Mouse (Mus musculus) stomach, embryonic 14.5 days (tissue): ENCODE results near the gene Armh1. TPM values are rescaled to one million over a fixed set of nuclear protein-coding genes. Genes with fewer than 3 reads are reported as not detected.

Experiments used
- ATAC-seq: fragments of 200-750 bp; cut with Nextera tagmentation; 2 replicates; pipeline ENCODE4 v1.8.0; 2017; ENCODE audit warnings: low read depth, moderate TSS enrichment; ENCODE audit not compliant: insufficient number of reproducible peaks, insufficient read depth, low FRiP score
- H3K27ac ChIP-seq: fragments of 300-500 bp; sonication (generic); 2 replicates; pipeline ENCODE4 v1.5.1; 2014; ENCODE audit warnings: mild to moderate bottlenecking, low read length, moderate library complexity, mixed read lengths
- H3K27me3 ChIP-seq: fragments of 300-500 bp; sonication (generic); 2 replicates; pipeline ENCODE4 v1.6.1; 2014; ENCODE audit warnings: low read length, control low read depth, mixed read lengths; ENCODE audit not compliant: control insufficient read depth, insufficient read depth
- H3K36me3 ChIP-seq: fragments of 300-500 bp; sonication (generic); 2 replicates; pipeline ENCODE4 v1.6.1; 2014; ENCODE audit warnings: mild to moderate bottlenecking, control low read depth, low read length, moderate library complexity, mixed read lengths; ENCODE audit not compliant: control insufficient read depth, insufficient read depth
- H3K4me1 ChIP-seq: fragments of 300-500 bp; sonication (generic); 2 replicates; pipeline ENCODE4 v1.6.1; 2014; ENCODE audit warnings: low read length, control low read depth, mixed read lengths; ENCODE audit not compliant: control insufficient read depth, insufficient read depth
- H3K4me2 ChIP-seq: fragments of 300-500 bp; sonication (generic); replicated peaks from 2 replicates; pipeline ENCODE4 v1.6.1; 2014; ENCODE audit warnings: low read depth, low read length, control low read depth
- H3K4me3 ChIP-seq: fragments of 300-500 bp; sonication (generic); 2 replicates; pipeline ENCODE4 v1.5.1; 2014; ENCODE audit warnings: low read depth, low read length, control low read depth
- H3K9ac ChIP-seq: fragments of 300-500 bp; sonication (generic); replicated peaks from 2 replicates; pipeline ENCODE4 v1.6.1; 2014; ENCODE audit warnings: low read depth, mild to moderate bottlenecking, control low read depth, low read length, moderate library complexity, mixed read lengths
- H3K9me3 ChIP-seq: fragments of 300-500 bp; sonication (generic); 2 replicates; pipeline ENCODE4 v1.6.1; 2016; ENCODE audit warnings: low read depth, low read length, control low read depth; ENCODE audit not compliant: control insufficient read depth
- WGBS: fragments of 180-500 bp; shearing (Covaris S2); extraction: QIAGEN DNeasy Blood & Tissue Kit; methylation state at CpG from one replicate; pipeline ENCODE4 v1.1.7; 2014; 5-methylcytosine and 5-hydroxymethylcytosine counted together
- polyA plus RNA-seq: library from polyadenylated mRNA; unstranded; fragments of >200 nt; fragmentation: Nextera tagmentation; extraction: Ambion mirVana; gene quantifications from 2 replicates; pipeline ENCODE4 v1.2.1, GENCODE M21; 2014

Armh1 gene
- polyA plus RNA-seq, 1 experiment from 2014 or later = 0.30 TPM

GRCm38 (mm10) chr4:117223001-117223400, 28.9 kb downstream of the Armh1 start:
- ATAC-seq = no peak
- Histone ChIP-seq H3K27me3 (no peaks in the 10 kb centered on the region), H3K4me1 (no peaks in the 10 kb centered on the region), H3K9ac (no peak overlapping the region), H3K36me3 (no peaks in the 10 kb centered on the region), H3K27ac (no peak overlapping the region), H3K4me2 (no peak overlapping the region), H3K9me3 (no peaks in the 10 kb centered on the region), H3K4me3 (no peak overlapping the region)
- 31% methylated on average over 5 of the region's 5 CpGs for WGBS

GRCm38 (mm10) chr4:117221836-117222235, 30.1 kb downstream of the Armh1 start:
- no peak overlapping the region for H3K4me3 ChIP-seq
- H3K4me2 ChIP-seq = no peak overlapping the region
- H3K27me3 ChIP-seq = no peaks in the 10 kb centered on the region
- WGBS = 87% methylated on average over 9 of the region's 9 CpGs
- no peaks in the 10 kb centered on the region for H3K9me3 ChIP-seq
- H3K9ac ChIP-seq = no peak overlapping the region
- no peaks in the 10 kb centered on the region for H3K4me1 ChIP-seq
- H3K36me3 ChIP-seq = no peaks in the 10 kb centered on the region
- no peak overlapping the region for H3K27ac ChIP-seq
- no peak for ATAC-seq

DNA sequence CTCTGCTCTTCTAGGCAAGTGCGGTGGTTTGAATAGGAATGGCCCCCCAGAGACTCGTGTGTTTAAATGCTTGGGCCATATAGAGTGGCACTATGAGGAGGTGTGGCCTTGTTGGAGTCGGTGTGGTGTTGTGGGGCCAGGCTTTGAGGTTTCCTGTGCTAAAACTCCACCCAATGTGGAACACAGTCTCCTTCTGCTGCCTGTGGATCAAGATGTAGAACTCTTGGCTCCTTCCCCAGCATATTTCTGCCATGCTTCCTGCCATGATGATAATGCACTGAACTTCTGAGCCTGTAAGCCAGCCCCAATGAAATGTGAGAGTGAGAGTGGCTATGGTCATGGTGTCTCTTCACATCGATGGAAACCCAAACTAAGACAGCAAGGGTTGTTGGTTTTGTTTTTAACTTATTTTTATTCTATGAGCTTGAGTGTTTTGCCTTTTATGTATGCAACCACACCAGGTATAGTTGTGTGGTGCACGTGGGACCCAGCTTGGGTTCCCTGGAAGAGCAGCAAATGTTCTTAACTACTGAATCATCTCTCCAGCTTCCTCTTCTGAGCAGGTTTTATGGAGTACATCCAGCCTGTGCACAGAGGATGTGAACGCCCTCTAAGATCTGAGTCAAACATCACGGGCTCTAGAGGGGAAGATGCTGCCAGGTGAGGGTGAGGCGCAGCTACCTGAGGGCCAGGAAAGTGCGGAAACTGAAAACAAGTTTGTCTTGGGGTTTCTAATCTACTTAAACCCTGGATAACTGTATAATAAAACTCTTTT, 31.0 kb downstream of the Armh1 start:
- no peak overlapping the region for H3K9ac ChIP-seq
- no peak overlapping the region for H3K4me2 ChIP-seq
- 82% methylated on average over 9 of the region's 9 CpGs for WGBS
- no peaks in the 10 kb centered on the region for H3K4me1 ChIP-seq
- H3K9me3 ChIP-seq = no peaks in the 10 kb centered on the region
- H3K4me3 ChIP-seq = no peak overlapping the region
- no peaks in the 10 kb centered on the region for H3K36me3 ChIP-seq
- H3K27me3 ChIP-seq = no peaks in the 10 kb centered on the region
- no peak for ATAC-seq
- H3K27ac ChIP-seq = no peak overlapping the region

GRCm38 (mm10) chr4:117218517-117219219, 33.3 kb downstream of the Armh1 start:
- H3K9ac ChIP-seq = no peak overlapping the region
- H3K27me3 ChIP-seq = no peaks in the 10 kb centered on the region
- no peaks in the 10 kb centered on the region for H3K4me1 ChIP-seq
- no peak overlapping the region for H3K27ac ChIP-seq
- no peak; the same call in 1 of the 2 replicates for ATAC-seq
- no peaks in the 10 kb centered on the region for H3K36me3 ChIP-seq
- no peak overlapping the region for H3K4me2 ChIP-seq
- H3K4me3 ChIP-seq = no peak overlapping the region
- 31% methylated on average over 10 of the region's 10 CpGs for WGBS
- no peaks in the 10 kb centered on the region for H3K9me3 ChIP-seq

- no peaks in the 10 kb centered on the region for H3K4me1 ChIP-seq
- no peak overlapping the region for H3K27ac ChIP-seq
- H3K4me2 ChIP-seq = no peak overlapping the region
- WGBS = 51% methylated on average over 5 of the region's 5 CpGs
- no peak for ATAC-seq
- no peak overlapping the region for H3K4me3 ChIP-seq
- H3K27me3 ChIP-seq = no peaks in the 10 kb centered on the region
- H3K36me3 ChIP-seq = no peaks in the 10 kb centered on the region
- no peak overlapping the region for H3K9ac ChIP-seq
- no peaks in the 10 kb centered on the region for H3K9me3 ChIP-seq
Observed at GRCm38 (mm10) chr4:117217029-117217428, 34.9 kb downstream of the Armh1 start.

DNA sequence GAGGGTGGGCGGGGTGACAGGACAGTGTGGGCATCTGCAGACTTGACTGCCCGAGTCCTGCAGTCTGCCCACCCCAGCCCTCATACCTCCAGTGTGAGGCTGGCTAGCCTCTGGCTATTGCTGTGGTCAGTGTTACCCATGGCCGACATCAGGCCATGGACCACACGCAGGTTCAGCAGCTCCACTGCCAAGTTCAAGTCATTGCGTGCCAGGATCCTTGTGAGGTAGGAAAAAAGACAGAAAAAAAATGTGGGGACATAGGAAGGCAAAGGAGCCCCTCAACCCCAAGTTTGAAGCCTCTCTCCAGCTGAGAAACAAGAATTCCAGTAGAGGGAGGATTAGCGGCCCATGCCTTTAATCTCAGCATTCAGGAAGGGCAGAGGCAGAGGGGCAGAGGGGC, 37.7 kb downstream of the Armh1 start:
- Histone ChIP-seq H3K4me1 (no peaks in the 10 kb centered on the region), H3K9me3 (no peaks in the 10 kb centered on the region), H3K36me3 (no peaks in the 10 kb centered on the region), H3K4me3 (no peak overlapping the region), H3K9ac (no peak overlapping the region), H3K27ac (no peak overlapping the region), H3K4me2 (no peak overlapping the region), H3K27me3 (no peaks in the 10 kb centered on the region)
- no peak for ATAC-seq
- WGBS = 81% methylated on average over 6 of the region's 6 CpGs

DNA sequence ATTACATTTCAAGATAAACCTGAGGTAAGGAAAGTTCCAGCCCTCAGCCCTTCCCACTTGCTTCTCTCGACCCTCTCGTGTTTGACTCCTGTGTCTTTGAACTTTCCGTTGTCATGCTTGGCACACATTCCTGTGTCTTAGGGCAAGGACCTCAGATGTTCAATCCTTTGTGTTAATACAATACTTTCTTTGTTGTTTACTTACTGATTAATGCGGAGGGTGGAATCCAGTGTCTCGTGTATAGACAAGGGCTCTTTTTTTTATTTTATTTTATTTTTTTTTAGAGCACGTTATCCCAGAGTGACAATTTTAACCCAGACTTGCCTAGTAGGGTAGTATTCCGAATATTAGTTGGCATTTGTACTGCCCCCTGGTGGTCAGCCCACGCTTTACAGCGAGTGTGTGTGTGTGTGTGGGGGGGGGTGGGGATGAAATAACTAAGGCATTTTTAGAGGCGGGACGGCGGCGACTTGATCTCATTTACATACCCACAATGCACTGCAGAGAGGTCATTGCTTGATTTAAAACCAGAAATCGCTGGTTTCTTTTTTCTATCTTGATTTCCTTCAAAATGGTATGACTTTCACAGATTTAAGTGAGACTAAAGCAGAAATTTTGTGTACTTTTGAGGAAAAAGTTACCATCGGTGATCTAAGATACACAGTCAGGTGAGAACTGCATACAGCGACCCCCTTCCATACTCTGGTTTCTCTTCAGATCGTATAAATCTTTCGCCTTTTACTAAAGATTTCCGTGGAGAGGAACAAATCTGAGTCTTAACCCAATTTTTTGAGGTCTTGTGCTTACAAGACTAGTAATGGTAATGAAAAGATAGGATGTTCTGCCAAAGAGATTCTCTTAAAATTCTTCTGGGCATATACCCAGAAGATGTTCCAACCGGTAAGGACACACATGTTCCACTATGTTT, 41.5 kb downstream of the Armh1 start:
- Histone ChIP-seq H3K9me3 (no peaks in the 10 kb centered on the region), H3K4me2 (no peak overlapping the region), H3K4me3 (no peak overlapping the region), H3K27me3 (no peaks in the 10 kb centered on the region), H3K9ac (no peak overlapping the region), H3K36me3 (no peaks in the 10 kb centered on the region), H3K4me1 (no peaks in the 10 kb centered on the region), H3K27ac (no peak overlapping the region)
- 0 out of 2 replicates have a peak, but pooled peaks have one; percentile 42 for ATAC-seq
- 5% methylated on average over 20 of the region's 20 CpGs for WGBS

DNA sequence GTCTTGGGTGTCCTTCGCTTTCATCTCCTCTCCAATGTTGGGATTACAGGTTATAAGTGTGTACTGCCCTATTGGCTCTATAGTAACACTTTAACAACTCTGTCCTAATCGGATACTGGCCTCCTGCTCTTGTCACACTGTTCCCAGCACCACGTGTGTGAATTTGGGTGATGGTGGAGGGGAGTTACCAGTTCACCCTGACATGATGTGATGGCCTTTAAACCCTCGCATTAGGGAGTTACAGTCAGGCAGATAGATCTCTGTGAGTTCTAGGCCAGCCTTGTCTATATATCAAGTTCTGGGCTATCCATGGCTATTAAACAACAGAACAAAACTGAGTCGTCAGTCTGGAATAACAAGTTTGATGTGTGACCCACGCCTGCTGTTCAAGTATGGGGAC, 42.3 kb downstream of the Armh1 start:
- H3K9ac ChIP-seq = no peak overlapping the region
- H3K4me3 ChIP-seq = no peak overlapping the region
- H3K27me3 ChIP-seq = no peaks in the 10 kb centered on the region
- H3K4me1 ChIP-seq = no peaks in the 10 kb centered on the region
- no peak overlapping the region for H3K4me2 ChIP-seq
- H3K27ac ChIP-seq = no peak overlapping the region
- no peaks in the 10 kb centered on the region for H3K36me3 ChIP-seq
- H3K9me3 ChIP-seq = no peaks in the 10 kb centered on the region
- ATAC-seq = no peak
- WGBS = 78% methylated on average over 6 of the region's 6 CpGs
